Mouse (Mus musculus) E14TG2a.4 (cell line): ENCODE data around the gene Ranbp10.
A peak's percentile ranks its signal among the peaks of the same experiment; 100 is the strongest.

Experiments
- H3K27me3 ChIP-seq: 2 replicates; pipeline ENCODE4 v1.6.1; 2014; ENCODE audit warnings: low read length, control low read depth; ENCODE audit not compliant: insufficient read depth
- H3K36me3 ChIP-seq: 2 replicates; pipeline ENCODE4 v1.6.1; 2014; ENCODE audit warnings: low read length, control low read depth; ENCODE audit not compliant: insufficient read depth
- H3K4me1 ChIP-seq: replicated peaks from 2 replicates; pipeline ENCODE4 v1.6.1; 2014; ENCODE audit warnings: low read depth, low read length, control low read depth
- H3K4me3 ChIP-seq: replicated peaks from 2 replicates; pipeline ENCODE4 v1.5.1; 2014; ENCODE audit warnings: mild to moderate bottlenecking, low read length
- H3K9me3 ChIP-seq: 2 replicates; pipeline ENCODE4 v1.6.1; 2014; ENCODE audit warnings: low read length, control low read depth
- CTCF ChIP-seq: conservative IDR thresholded peaks from 2 replicates; pipeline ENCODE4 v1.5.1; 2014; ENCODE audit warnings: low read length
- NANOG ChIP-seq: IDR thresholded peaks from 2 replicates; pipeline ENCODE4 v1.6.1; 2014; ENCODE audit warnings: borderline replicate concordance, low read length, mixed read lengths
- POU5F1 ChIP-seq: IDR thresholded peaks from 2 replicates; pipeline ENCODE4 v1.6.1; 2014; ENCODE audit warnings: low read length, borderline replicate concordance

Ranbp10 gene

DNA sequence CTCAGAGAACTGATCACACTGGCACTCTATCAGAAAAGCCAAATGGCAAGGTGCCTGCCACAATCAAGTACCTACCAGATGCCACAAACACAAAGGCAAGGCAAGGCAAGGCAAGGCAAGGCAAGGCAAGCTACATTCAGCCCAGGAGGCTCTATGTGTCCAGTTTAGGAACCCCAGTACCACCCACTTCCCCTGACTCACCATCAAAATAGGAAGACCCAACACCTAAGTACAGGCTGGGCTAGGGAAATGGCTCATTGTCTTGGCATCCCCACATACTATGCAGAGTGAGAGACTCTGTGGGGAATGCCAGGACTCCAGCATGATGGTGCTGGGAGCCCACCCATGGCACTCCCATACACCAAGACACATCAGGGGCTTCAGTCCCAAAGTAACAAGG is 37.5 kb downstream of the Ranbp10 start:
- Histone ChIP-seq H3K9me3 (no peaks in the 10 kb centered on the region), H3K27me3 (no peaks in the 10 kb centered on the region), H3K36me3 (peaks cover 36% of the 10 kb centered on the region), H3K4me3 (no peak overlapping the region), H3K4me1 (peaks cover 25% of the 10 kb centered on the region)
- TF ChIP-seq NANOG (no peak), POU5F1 (no peak), CTCF (no peak)

DNA sequence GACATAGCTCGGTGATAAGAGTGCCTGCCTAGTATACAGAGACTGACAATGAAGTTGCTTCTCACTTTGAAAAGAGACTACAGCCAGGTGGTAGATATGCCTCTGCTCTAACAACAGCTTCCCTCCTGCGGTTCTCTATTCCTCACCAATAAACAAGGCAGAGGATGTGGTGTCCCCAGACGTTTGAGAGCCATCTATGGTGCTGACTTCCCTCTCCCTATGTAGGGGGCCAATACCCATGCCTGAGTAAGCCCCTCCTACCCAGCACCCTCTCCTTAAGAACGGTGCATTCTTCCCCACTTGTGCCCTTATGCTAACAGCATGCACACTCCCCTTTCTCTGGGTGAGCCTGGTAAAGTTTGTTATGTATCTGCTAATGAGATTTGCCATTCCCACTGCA is 38.2 kb downstream of the Ranbp10 start:
- Histone ChIP-seq H3K36me3 (peaks cover 37% of the 10 kb centered on the region), H3K4me3 (no peak overlapping the region)

DNA sequence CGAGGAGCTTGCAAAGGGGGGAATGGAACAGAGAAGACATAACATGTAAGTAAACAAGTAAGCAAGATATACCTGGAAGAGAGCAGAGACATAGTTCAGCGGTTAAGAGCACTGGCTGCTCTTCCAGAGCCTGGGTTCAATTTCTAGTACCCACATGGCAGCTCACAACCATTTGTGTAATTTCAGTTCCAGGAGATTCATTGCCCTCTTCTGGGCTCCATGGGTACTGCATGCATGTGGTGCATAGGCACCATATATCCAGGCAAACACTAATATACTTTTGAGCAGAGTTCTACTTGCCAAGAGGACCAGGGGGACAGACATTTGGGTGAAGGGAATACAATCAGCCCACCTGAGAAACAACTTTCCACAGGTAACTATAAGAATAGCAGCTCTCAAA is 38.9 kb downstream of the Ranbp10 start:
- peak; percentile 93 for TF ChIP-seq CTCF
- no peak for TF ChIP-seq POU5F1
- H3K4me3 ChIP-seq, result no peak overlapping the region

More for the DNA sequence above, 38.2 kb downstream of the Ranbp10 start:
- H3K27me3 ChIP-seq, result no peaks in the 10 kb centered on the region
- TF ChIP-seq NANOG (no peak), POU5F1 (no peak), CTCF (no peak)
- peaks cover 18% of the 10 kb centered on the region for H3K4me1 ChIP-seq
- no peaks in the 10 kb centered on the region for H3K9me3 ChIP-seq

DNA sequence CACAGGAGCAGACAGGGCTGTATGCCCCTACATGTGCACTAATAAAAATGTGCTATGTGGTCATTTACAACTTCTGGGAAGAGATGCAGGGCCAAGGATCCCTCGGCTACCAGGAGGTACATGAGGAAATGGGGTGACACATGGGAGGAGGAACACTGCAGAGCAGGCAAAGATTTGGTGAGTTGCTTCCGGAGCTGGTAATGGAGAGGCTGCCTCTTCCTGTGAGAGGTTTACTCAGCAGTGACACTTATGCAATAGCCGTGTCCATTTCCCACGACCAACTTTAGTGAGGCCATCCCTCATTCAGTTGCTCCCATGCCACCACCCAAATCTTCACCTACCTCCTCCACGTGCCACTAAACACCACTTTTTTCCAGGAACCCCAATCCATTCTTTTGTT is 46.9 kb downstream of the Ranbp10 start:
- no peaks in the 10 kb centered on the region for H3K27me3 ChIP-seq
- H3K9me3 ChIP-seq, result no peaks in the 10 kb centered on the region
- TF ChIP-seq NANOG, result no peak
- no peak for TF ChIP-seq POU5F1
- no peak for TF ChIP-seq CTCF
- H3K36me3 ChIP-seq, result peaks cover 78% of the 10 kb centered on the region
- H3K4me1 ChIP-seq, result peaks cover 14% of the 10 kb centered on the region
- H3K4me3 ChIP-seq, result no peak overlapping the region

More for the DNA sequence above, 38.9 kb downstream of the Ranbp10 start:
- Histone ChIP-seq H3K9me3 (no peaks in the 10 kb centered on the region), H3K4me1 (peaks cover 11% of the 10 kb centered on the region; the same call in 1 of the 2 replicates), H3K27me3 (no peaks in the 10 kb centered on the region), H3K36me3 (peaks cover 41% of the 10 kb centered on the region)

GRCm38 (mm10) chr8:105777833-105778232 is 49.3 kb downstream of the Ranbp10 start:
- no peaks in the 10 kb centered on the region for H3K9me3 ChIP-seq
- H3K4me3 ChIP-seq, result no peak overlapping the region
- H3K4me1 ChIP-seq, result peaks cover 14% of the 10 kb centered on the region
- peaks cover 89% of the 10 kb centered on the region for H3K36me3 ChIP-seq
- TF ChIP-seq CTCF (no peak), NANOG (no peak), POU5F1 (no peak)
- H3K27me3 ChIP-seq, result no peaks in the 10 kb centered on the region

DNA sequence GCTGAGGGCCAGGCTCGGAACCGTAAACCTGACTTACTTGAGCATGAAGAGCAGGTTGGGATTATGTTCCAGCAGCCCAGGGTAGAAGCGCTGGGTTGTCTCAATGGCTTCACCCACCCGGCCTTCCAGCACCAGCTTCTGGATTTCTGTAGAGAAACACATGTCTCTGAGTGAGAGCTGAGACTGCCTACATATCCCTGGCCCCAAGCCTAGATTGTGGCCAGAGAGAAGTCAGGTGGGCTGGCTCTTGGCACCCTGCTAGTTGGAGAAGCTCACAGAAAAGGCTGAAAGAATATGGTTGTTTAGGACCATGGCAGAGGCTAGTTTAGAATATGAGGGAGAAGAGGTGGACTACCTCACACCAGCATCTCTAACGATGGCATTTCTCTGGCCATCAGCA is 52.7 kb downstream of the Ranbp10 start:
- no peaks in the 10 kb centered on the region for H3K9me3 ChIP-seq
- peaks cover 90% of the 10 kb centered on the region for H3K36me3 ChIP-seq
- TF ChIP-seq NANOG, result no peak
- no peak for TF ChIP-seq CTCF
- TF ChIP-seq POU5F1, result no peak
- peaks cover 5% of the 10 kb centered on the region for H3K4me1 ChIP-seq
- no peak overlapping the region for H3K4me3 ChIP-seq
- no peaks in the 10 kb centered on the region for H3K27me3 ChIP-seq

- Histone ChIP-seq H3K4me1 (peaks cover 5% of the 10 kb centered on the region), H3K36me3 (peaks cover 90% of the 10 kb centered on the region), H3K9me3 (no peaks in the 10 kb centered on the region), H3K27me3 (no peaks in the 10 kb centered on the region), H3K4me3 (no peak overlapping the region)
- TF ChIP-seq NANOG, result no peak
- TF ChIP-seq CTCF, result no peak
- no peak for TF ChIP-seq POU5F1
These were observed 53.7 kb downstream of the Ranbp10 start for GRCm38 (mm10) chr8:105773441-105773861.

GRCm38 (mm10) chr8:105771398-105772175 is 55.6 kb downstream of the Ranbp10 start:
- Histone ChIP-seq H3K4me1 (peaks cover 5% of the 10 kb centered on the region), H3K36me3 (peaks cover 82% of the 10 kb centered on the region), H3K4me3 (no peak overlapping the region), H3K27me3 (no peaks in the 10 kb centered on the region), H3K9me3 (no peaks in the 10 kb centered on the region)
- TF ChIP-seq CTCF, result no peak
- TF ChIP-seq POU5F1, result no peak
- TF ChIP-seq NANOG, result no peak

- H3K36me3 ChIP-seq, result peaks cover 73% of the 10 kb centered on the region
- H3K9me3 ChIP-seq, result no peaks in the 10 kb centered on the region
- TF ChIP-seq NANOG, result no peak
- TF ChIP-seq POU5F1, result no peak
- peak; percentile 90 for TF ChIP-seq CTCF
- no peak overlapping the region for H3K4me3 ChIP-seq
- H3K4me1 ChIP-seq, result peaks cover 5% of the 10 kb centered on the region
- no peaks in the 10 kb centered on the region for H3K27me3 ChIP-seq
These were observed 56.5 kb downstream of the Ranbp10 start for GRCm38 (mm10) chr8:105770609-105771008.
